Mouse (Mus musculus): Measurements from ENCODE around the gene Dynlrb2.

Gene Dynlrb2

DNA sequence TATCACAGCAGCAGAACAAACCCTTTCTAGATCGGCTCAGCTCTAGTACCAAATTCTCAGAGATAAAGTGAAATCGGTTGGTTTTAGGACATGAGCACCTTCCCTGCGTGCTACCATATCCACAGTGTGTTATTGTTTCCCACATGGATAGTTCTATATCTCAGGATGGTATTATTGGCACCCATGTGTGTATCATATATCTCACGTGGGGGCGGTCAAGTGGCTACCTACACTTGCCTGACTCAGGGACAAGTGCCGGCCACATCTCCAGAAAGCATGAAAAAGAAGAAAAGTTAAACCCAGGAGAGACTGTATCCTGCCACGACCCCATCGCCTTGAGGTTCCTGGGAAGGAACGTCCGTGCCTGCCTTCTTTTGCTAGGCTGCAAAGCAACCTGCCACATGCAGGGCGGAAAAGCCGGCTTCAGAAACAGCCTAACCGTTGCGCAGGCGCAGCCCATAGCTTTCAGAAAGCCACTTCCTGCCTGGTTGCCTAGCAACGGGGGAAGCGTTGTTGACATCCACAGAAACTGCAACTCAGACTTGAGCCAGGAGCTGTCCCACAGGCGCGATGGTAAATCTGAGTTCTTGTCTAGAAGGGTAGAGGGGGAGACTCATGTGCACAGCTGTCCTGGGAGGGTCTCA is at the start of gene Dynlrb2:
TSS of gene Dynlrb2 (plus strand) at position 498 of the 644 bp plus-strand sequence.
- DNase-seq (ENCODE audit: low spot score): peak; percentile 56

DNA sequence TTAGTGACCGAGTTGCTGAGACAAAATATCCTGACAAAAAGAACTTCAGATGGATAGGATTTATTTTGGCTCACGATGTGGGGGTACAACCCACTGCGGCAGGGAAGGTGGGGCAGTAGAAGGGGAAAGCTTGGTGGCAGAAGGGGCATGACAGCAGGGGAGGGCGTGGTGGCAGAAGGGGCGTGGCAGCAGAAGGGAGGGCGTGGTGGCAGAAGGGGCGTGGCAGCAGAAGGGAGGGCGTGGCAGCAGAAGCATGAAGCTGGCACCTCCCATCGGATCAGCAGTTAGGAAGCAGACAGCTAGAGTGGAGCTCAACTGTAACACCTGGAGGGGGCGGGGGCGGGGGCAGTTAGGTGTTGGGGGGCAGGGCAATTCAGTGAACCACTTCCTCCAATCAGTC is 46.2 kb upstream of the Dynlrb2 start:
- no peak for DNase-seq (ENCODE audit: low spot score)

DNA sequence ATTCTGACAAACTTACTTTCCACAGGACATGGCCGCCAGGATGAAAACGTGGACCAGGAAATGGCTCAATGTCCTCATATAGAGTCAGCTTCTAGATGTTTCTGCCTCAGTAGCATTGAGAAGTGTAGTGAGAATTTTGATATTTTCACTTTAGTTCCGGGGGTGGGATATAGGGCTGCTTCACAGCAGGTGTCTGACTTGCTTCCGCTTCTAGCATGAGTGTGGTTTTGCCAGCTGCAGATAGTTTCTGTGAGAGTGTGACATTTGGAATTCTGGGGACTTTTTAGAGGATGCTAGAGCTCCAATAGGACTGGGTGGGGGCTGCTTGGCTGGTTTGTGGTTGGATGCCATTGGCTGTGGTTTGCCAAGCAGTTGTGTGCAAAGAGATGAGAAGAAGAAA is 43.3 kb upstream of the Dynlrb2 start:
- no peak for DNase-seq (ENCODE audit: low spot score)

DNA sequence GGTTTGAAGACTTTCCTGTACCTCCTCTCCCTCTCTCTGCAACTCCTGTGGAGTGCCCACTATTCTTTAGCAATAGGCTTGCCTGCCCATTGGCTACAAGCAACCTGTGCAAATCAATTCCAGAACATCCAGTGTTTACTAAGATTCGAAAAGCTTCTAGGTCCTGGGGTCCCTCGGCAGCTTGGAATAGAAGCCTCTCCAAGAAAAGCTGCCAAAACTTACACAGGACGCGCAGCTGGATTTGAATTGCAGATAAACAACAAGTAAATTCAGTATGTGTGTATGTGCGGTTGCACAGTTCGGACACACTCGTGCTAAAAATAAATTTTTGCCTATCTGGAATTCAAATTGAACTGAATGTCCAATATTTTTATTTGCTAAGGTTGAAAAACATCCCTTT is 38.2 kb upstream of the Dynlrb2 start:
- no peak for DNase-seq (ENCODE audit: low spot score)

DNA sequence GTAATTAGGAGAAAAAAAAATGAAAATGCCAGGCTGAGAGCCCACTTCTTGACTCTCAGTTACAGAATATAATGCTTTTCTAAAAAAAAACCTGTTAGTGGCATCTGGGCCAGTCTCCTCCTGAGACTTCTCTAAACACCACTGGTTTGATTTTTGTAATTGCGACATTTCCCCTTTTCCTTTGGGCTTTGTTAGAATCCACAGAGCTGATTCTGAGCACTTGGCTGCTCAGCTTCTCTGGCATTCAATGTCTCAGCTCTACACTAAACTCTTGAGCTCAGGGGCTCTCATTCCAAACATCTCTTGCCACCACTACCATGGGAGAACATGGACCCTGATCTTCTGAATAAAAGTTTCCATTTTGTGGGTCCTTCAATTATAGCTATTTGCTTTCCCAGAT is 37.7 kb upstream of the Dynlrb2 start:
- DNase-seq (ENCODE audit: low spot score): no peak

DNA sequence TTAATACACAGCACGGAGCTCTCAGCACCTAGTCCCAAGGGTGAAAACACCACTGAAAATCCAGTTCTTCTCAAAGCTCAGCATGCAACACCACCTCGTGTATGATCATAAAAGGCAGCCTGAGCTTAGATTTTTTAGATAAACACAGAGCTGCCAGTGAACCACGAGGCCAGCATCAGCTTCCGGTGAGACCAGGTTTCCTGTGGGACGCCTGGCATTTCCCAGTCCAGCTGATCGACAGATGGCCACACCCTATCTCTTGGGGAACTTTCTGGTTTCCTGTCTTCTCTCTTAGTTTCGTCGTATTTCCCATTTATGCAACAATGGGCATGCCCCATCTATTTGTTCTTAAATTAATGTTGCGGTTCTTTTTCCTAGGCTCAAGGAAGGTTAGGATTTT is 26.8 kb upstream of the Dynlrb2 start:
- DNase-seq (ENCODE audit: low spot score): no peak

DNA sequence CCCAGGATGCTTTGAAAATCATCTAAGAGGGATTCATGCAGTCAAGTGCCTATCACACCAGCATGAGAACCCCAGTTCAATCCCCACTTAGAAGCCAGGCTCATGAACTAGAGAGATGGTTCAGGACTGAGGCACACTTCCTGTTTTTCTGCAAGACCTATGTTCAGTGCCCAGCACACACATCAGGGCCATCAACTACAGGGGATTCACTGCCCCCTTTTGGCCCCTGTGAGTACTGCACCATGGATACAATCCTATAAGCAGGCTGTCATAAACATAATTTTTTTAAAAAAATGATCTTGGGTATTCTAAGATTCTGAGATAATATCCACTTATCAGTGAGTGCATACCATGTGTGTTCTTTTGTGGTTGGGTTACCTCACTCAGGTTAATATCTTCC is 26.1 kb upstream of the Dynlrb2 start:
- DNase-seq (ENCODE audit: low spot score): no peak

DNA sequence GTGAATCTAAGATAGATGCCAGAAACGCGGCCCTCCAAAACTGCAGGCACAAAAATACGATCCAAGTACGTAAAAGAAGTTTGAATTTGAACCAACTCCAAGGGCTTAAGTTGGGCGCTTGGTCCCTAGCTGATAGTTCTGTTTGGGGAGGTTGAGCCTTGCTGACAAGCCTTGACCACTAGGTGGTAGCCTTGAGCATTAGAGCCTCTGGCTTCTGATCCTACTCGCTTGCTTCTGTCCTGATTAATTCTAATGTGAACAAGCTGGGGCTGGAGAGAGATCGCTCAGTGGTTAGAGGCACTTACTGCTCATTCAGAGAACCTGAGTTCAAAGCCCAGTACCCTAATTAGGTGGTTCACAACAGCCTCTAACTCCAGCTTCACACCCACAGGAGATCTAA is 23.9 kb upstream of the Dynlrb2 start:
- no peak for DNase-seq (ENCODE audit: low spot score)

DNA sequence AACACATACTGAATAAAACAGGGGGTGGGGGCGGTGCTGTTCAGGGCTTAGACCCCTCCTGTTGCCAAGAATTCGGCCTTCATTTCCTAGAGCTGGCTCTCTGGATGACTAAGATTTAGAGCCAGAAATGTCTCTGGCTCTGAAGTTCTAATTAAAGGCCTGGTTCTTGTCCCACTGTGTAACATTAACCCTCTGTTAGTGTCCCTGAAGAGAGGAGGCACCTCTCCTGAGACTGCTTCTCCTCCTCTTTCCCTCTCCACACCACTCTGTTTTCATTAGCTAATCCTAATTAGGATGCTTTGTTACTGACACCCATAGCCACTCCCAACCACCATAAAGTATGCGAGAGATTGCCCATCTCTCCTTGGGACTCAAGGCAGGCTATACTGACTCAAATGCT is 22.0 kb upstream of the Dynlrb2 start:
- no peak for DNase-seq (ENCODE audit: low spot score)

DNA sequence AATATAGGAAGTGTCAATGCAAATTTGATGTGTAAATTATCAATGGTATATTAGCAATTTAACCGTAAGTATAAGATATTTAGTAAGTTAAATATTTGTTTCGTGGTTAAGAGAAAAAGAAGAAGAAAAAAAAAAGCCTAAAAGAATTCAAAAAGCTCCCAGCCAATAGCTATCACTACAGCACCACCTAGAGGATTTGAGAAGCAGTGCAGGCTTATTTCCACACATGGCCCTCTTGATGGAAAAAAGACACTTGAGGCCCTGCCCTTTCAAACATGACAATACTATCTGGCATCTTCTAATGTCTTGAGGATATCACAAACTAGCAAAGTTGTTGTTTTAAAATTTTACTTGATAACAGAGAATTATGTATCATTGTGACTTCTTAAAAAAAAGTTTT is 20.7 kb upstream of the Dynlrb2 start:
- DNase-seq (ENCODE audit: low spot score): no peak

DNA sequence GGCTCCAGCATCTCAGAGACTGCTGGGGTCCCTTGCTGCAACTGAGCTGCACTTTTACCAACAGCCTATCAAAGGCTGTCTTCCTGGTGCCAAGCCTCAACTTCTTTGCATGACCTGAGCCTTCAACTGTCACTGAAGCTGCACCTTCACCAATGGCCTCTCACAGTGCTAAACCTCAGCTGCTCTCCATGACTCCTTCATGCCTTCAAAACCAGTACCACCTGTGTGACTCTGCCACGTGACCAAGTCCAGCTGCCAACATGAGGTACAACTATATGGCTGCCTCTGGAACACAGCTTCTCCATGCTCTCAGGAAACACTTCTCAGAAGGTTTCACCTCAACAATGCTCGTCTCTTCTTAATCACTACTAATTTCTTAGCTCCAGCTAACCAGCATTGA is 16.2 kb upstream of the Dynlrb2 start:
- DNase-seq (ENCODE audit: low spot score): no peak

DNA sequence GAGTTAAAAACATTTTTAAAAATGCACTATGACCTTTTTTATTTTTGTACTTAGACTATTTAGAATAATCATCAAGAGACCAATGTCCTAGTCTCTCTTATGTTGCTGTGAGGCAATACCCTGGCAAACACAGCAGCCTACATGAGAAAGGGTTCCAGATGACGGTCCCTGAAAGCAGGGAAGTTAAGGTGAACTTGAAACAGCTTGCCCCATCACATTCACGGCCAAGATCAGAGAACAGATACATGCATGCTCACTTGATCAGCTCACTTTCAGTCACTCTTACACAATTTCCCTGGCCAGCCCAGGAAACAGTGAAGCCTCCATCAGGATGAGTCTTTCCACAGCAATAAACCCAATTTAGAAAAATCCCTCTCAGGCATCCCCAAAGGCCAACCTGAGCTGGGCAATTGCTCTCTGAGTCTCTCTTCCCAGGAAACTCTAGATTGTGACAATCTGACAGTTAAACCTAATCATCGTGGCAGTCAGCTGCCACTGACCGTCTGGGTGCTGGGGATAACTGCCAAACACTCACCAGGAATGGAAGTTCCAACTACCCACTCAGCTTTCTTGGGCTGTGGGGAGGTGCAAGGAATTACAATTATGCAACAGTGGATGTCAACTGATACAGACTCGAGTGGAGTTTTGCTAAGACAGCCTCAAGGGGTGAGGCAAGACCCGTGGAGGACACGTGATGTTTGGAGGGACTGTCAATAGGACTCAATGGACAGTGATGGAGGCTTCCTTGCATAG is 4.5 kb upstream of the Dynlrb2 start:
- DNase-seq (ENCODE audit: low spot score): no peak

DNA sequence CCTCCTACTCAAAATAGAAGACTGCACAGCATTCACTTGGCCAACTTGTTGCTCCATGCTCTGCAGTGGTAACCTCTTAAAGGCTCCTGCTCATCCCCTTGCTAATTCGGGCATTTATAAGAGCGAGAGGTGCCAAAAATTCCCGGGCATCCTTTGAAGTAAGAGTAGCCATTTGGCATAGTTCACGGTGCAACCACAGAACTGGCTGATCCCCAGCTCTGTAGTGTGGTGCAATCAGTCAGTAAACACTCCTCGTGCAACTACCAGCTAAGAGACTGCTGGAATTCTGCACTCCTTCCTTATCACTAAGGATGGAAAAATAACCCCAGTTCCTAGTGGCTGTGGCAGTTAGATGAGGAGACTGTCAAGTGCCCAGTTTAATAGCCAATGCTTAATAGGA is 3.9 kb downstream of the Dynlrb2 start:
- no peak for DNase-seq (ENCODE audit: low spot score)

DNA sequence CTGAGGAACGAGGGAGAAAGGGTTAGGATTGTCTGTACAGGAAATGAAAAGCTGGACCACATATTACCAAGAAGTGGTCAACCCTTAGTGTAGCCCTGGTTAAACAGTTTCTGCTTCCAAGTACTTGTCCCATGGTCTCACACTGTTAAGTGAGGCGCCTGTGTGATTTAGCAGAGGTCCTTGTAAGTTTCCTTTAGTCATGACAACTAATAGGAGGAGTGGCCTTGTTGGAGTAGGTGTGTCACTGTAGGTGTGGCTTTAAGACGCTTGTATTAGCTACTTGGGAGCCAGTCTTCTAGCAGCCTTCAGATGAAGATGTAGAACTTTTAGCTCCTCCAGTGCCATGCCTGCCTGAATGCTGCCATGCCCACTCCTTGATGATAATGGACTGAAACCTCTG is 4.5 kb downstream of the Dynlrb2 start:
- no peak for DNase-seq (ENCODE audit: low spot score)

DNA sequence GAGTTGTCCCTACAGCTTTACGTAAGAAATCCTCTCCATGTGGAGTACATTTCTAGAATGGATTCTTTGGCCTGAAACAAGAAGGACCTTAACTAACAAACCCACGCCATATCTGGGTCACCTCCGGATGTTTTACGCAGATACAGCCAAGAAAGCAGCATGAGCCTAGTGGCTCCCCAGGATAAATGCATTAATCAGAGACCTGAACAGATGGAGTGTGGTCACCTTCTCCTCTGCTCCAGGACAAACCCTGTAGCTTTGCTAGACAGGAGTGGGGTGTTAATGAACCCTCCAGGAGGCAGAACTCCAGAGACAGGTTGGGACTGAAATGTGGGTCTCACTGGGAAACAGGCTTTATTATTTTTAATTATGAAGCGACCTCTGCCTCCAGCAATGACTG is 14.9 kb downstream of the Dynlrb2 start:
- DNase-seq (ENCODE audit: low spot score): no peak

DNA sequence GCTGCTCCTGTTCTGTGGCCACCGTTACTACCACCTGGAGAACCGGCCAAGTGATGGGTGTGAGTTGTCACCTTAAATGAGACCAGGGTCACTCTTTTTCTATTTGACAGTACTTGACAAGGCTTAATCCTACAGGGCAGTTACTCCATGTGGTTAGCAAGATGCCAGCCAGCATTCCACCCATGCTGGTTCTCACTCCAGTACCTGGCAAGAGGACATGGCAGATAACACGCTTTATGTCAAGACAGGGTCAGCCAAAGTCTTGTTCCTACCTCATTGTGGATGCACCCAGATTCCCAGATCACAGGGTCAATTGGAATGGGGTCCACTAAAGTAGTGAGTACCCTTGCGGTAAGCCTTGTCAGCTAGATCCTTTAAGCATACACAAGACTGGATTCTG is 16.4 kb downstream of the Dynlrb2 start:
- no peak for DNase-seq (ENCODE audit: low spot score)

DNA sequence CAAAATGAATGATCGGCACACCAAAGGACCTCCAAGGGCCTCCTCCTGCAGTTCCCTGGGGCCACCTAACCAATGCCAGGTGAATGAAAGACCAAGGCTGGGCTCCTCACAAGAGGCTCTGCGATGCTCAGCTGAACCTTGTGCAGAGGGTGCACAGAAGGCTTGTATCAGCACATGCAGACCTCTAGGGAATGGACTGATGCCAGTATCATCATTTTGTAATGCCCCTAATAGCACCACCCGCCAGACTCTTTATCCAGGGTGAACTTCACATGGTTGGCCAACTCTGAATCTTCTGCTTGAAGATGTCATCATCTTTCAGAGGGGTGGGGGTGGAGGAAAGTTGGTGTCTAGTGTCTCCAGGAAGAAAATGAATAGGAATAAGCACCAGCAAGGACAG is 16.9 kb downstream of the Dynlrb2 start:
- no peak for DNase-seq (ENCODE audit: low spot score)

DNA sequence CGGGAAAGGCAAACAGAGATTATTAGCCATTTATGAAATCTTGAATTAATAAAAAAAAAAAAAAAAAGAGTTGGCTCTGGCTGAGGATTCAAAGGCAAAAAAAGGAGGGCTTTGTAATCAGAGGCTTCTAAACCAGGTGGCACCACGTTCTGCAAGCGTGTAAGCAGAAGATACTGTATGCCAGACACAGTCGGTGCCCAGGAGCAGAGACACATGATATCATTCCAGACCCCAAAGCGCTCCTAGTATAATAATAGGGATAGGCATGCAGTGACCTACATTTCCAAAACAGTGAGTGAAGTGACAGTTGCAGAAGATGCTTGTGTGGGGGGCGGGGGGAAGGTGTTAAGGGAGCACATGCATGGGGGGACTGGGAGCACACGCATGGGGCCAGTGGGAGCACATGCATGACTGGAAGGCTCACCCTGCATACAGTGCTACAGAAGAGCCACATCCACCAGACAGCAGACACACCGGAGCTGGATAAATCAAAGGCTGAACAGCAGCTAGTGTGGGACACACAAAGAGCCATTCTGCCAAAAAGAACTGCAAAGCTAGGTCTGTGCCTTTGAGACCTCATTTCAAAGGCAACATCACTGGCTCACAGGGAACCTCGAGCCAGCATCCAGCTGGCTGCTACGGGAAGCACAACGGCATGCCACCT is 17.5 kb downstream of the Dynlrb2 start:
- no peak for DNase-seq (ENCODE audit: low spot score)

DNA sequence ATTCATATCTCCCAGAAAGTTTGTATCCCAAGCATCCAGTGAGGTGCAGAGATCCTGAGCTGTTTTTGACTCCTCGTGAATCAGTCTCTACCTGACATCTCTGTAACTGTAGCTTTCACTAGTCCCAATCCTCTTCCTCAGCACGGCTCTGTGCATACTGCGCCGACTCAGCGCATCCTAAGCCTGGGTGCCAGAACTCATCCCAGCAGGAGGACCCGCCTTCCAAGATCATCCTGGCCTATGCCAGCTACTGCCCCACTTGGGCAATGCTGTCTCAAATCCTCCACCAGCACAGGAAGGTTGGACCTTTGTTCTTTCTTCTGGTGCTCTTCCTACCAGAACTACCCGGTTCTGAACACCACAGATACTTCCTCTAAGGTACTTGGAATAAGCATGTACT is 20.1 kb downstream of the Dynlrb2 start:
- no peak for DNase-seq (ENCODE audit: low spot score)

DNA sequence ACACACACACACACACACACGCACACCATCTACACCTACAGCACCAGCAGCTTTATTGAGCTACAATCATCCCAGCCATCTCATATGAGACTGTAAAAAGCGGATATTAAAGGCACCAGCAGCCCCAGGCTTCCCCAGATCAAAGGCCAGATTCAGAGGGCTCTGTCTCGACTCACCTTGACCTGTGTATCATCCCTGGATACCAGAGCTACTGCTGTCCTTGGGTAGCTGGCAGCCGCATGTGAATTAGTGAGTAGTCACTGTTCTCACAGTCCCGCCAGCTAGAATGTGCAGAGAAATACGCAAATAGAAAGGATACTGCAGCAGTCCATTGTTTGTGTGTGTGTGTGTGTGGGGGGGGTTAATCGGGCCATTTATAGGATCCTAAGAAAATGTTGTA is 24.0 kb downstream of the Dynlrb2 start:
- DNase-seq (ENCODE audit: low spot score): no peak

DNA sequence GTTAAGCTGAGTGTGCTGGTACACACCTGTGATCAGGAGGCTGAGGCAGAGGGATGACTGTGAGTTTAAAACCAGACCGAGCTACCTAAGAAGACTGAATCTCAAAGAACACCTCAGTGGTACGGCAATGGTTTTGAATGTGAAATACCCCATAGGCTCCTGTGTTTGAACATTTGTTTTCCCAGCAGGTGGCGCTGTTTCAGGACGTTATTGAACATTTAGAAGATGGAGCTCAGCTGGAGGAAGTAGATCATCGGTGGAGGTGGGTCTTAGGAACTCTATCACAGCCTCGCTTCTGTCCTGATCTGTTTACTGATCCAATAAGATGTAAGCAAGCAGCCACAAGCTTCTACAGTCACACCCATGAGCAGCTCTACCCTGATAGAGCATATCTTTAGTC is 28.3 kb downstream of the Dynlrb2 start:
- no peak for DNase-seq (ENCODE audit: low spot score)

DNA sequence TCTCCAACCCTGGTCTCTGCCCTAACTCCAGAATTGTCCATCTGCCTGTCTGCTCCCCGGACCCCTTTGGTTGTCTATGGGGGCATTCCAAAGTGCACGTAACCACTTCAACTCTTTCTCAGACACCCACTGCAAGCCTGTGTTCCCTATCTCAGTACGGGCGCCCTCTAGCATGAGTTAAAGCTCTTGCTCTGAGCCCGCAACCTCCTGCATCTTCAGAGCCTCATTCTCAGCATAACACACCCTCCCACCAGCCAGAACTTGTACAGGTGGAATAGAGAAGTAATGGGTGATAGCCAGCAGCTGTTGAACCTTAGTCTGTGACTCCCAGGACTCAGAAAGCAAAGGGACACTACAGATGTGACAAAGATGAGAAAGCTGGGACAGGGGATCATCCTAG is 32.0 kb downstream of the Dynlrb2 start:
- DNase-seq (ENCODE audit: low spot score): no peak

DNA sequence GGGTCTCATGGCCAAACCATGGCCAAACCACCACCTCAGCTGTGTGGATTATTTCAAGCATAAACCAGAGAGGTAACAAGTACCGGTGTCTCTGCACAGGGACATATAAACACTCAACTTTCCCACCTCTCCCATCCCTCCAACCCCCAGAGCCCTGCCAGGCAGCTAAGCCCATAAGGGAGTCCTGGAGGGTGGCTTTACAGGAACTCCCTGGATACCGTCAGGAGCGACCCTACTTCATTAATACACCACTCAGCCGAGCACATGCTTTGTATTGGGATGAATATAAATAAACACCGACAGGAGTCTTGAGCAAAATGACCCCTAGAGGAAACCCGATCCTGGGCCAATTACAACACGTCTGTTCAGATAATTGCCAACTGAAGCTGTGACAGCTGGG is 34.0 kb downstream of the Dynlrb2 start:
- no peak for DNase-seq (ENCODE audit: low spot score)

DNA sequence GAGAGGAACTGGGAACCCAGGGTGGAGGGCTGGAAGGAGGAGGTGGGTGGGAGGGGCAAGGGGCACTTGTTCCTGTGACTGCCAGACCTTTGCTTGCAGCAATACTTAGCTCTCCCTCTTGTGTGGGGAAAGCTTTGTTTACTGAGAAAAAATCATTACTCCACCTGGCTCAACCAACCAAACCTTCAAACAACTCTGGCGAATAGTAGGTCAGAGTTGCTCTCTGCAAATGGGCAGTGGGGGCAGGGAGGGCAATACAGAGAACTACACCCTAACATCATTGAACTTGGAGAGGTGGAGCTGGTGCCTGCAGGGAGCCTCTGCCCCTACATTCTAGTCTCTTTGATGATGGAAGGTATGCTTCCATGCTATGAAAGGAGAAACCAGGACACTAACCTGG is 35.4 kb downstream of the Dynlrb2 start:
- DNase-seq (ENCODE audit: low spot score): no peak

Data from urinary bladder, postnatal 10 days (tissue).